Mouse (Mus musculus): ENCODE results near the gene Tollip.

DNA sequence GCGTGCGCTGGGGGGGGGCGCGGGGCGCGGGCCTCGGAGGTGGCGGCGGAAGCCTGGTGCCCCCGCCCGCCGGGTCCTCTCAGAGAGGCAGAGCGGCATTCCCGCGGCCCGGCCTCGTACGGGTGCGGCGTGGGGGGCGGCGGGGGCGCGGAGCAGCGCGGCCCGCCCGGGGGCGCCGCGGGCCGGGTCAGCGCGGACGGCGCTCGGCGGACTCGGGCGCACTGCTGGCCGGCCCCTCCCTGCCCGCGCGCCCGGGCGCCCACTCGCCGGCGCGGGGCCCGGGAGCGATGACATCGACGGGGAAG lies 31.4 kb upstream of the Tollip start:
- TF ChIP-seq ZNF384 (IDR thresholded peaks at IDR 0.05; ENCODE audit: low read depth, low read length) (no peak), CHD2 (IDR thresholded peaks at IDR 0.05; ENCODE audit: low read depth, low read length) (no peak), HCFC1 (IDR thresholded peaks at IDR 0.05; ENCODE audit: borderline replicate concordance, insufficient read depth, low read length) (no peak), MAFK (IDR thresholded peaks at IDR 0.05; ENCODE audit: insufficient read depth, low read depth, low read length) (no peak), ZC3H11A (IDR thresholded peaks at IDR 0.05; ENCODE audit: borderline replicate concordance, low read depth, low read length) (no peak)

Measured in ES-E14 (cell line).